Mouse (Mus musculus) stomach, embryonic 16.5 days (tissue): Measurements from ENCODE around the gene Slc22a14. TPM values are rescaled to one million over a fixed set of nuclear protein-coding genes. Genes with fewer than 3 reads are reported as not detected.

ENCODE experiments used
- ATAC-seq: fragments of 200-750 bp; cut with Nextera tagmentation; 2 replicates; pipeline ENCODE4 v1.8.0; 2017; ENCODE audit warnings: moderate number of reproducible peaks, moderate TSS enrichment; ENCODE audit not compliant: insufficient read depth, low FRiP score
- H3K27ac ChIP-seq: fragments of 300-500 bp; sonication (generic); 2 replicates; pipeline ENCODE4 v1.5.1; 2014; ENCODE audit warnings: low read length
- H3K27me3 ChIP-seq: fragments of 300-500 bp; sonication (generic); 2 replicates; pipeline ENCODE4 v1.6.1; 2014; ENCODE audit warnings: low read length, control low read depth, mixed read lengths; ENCODE audit not compliant: control insufficient read depth, insufficient read depth
- H3K36me3 ChIP-seq: fragments of 300-500 bp; sonication (generic); 2 replicates; pipeline ENCODE4 v1.6.1; 2014; ENCODE audit warnings: low read length; ENCODE audit not compliant: control insufficient read depth, insufficient read depth
- H3K4me1 ChIP-seq: fragments of 300-500 bp; sonication (generic); 2 replicates; pipeline ENCODE4 v1.6.1; 2014; ENCODE audit warnings: low read length, control low read depth, mixed read lengths; ENCODE audit not compliant: control insufficient read depth, insufficient read depth
- H3K4me2 ChIP-seq: fragments of 300-500 bp; sonication (generic); 2 replicates; pipeline ENCODE4 v1.6.1; 2014; ENCODE audit warnings: low read depth, low read length, mixed read lengths
- H3K4me3 ChIP-seq: fragments of 300-500 bp; sonication (generic); replicated peaks from 2 replicates; pipeline ENCODE4 v1.5.1; 2014; ENCODE audit warnings: mild to moderate bottlenecking, low read length
- H3K9ac ChIP-seq: fragments of 300-500 bp; sonication (generic); 2 replicates; pipeline ENCODE4 v1.6.1; 2014; ENCODE audit warnings: low read length
- H3K9me3 ChIP-seq: fragments of 300-500 bp; sonication (generic); replicated peaks from 2 replicates; pipeline ENCODE4 v1.6.1; 2016; ENCODE audit warnings: low read length, control low read depth; ENCODE audit not compliant: control insufficient read depth
- WGBS: fragments of 180-500 bp; shearing (Covaris S2); extraction: QIAGEN DNeasy Blood & Tissue Kit; methylation state at CpG from one replicate; pipeline ENCODE4 v1.1.7; 2014; 5-methylcytosine and 5-hydroxymethylcytosine counted together
- polyA plus RNA-seq: library from polyadenylated mRNA; unstranded; fragments of >200 nt; fragmentation: Nextera tagmentation; extraction: Ambion mirVana; gene quantifications from 2 replicates; pipeline ENCODE4 v1.2.1, GENCODE M21; 2015

Slc22a14 gene
- polyA plus RNA-seq, 1 experiment from 2014 or later: not detected

GRCm38 (mm10) chr9:119321392-119322229 is 43.7 kb downstream of the Slc22a14 start:
- H3K4me3 ChIP-seq: peak overlapping the region; percentile 78
- peak overlapping the region; percentile 85 for H3K27ac ChIP-seq
- peak overlapping the region; percentile 71 for H3K4me2 ChIP-seq
- H3K27me3 ChIP-seq: no peaks in the 10 kb centered on the region
- no peaks in the 10 kb centered on the region for H3K9me3 ChIP-seq
- no peaks in the 10 kb centered on the region for H3K4me1 ChIP-seq
- under 1% methylated on average over 59 of the region's 59 CpGs for WGBS
- ATAC-seq: no peak
- no peaks in the 10 kb centered on the region for H3K36me3 ChIP-seq
- peak overlapping the region; percentile 85 for H3K9ac ChIP-seq

DNA sequence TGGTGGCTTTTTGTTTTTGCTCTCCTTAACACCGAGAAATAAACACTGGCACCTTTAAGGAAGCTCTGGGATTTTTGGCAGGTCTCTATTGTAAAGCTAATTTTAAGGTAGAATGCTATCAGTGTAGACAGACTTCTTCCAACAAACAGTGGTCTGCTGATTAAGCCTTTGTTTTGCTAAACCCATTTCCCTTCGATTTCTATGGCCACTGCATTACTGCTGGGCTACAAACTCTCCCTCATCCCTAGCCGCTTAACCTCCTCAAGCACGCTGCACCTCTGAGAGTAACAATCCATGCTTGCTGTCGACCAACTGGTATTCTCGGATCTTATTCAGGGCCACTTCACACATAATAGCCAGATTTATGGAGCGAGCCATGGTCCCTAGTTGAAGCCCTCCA is 44.4 kb downstream of the Slc22a14 start:
- Histone ChIP-seq H3K27me3 (no peaks in the 10 kb centered on the region), H3K27ac (no peak overlapping the region), H3K4me3 (peak overlapping the region; percentile 78), H3K4me1 (no peaks in the 10 kb centered on the region), H3K9ac (peak overlapping the region; percentile 85), H3K4me2 (peak overlapping the region; percentile 71), H3K36me3 (no peaks in the 10 kb centered on the region), H3K9me3 (no peaks in the 10 kb centered on the region)
- WGBS: 13% methylated on average over 7 of the region's 7 CpGs
- ATAC-seq: no peak

GRCm38 (mm10) chr9:119320446-119320845 is 44.9 kb downstream of the Slc22a14 start:
- Histone ChIP-seq H3K36me3 (no peaks in the 10 kb centered on the region), H3K9ac (0 out of 2 replicates have a peak overlapping the region, but pooled peaks have one; percentile 85), H3K4me3 (no peak overlapping the region)

GRCm38 (mm10) chr9:119318891-119319290 is 46.5 kb downstream of the Slc22a14 start:
- Histone ChIP-seq H3K27ac (no peak overlapping the region), H3K9me3 (no peaks in the 10 kb centered on the region), H3K27me3 (no peaks in the 10 kb centered on the region), H3K4me3 (no peak overlapping the region), H3K9ac (no peak overlapping the region), H3K4me2 (no peak overlapping the region), H3K36me3 (no peaks in the 10 kb centered on the region), H3K4me1 (no peaks in the 10 kb centered on the region)
- ATAC-seq: no peak
- 76% methylated on average over 1 of the region's 1 CpGs for WGBS

More at GRCm38 (mm10) chr9:119320446-119320845, 44.9 kb downstream of the Slc22a14 start:
- H3K4me1 ChIP-seq: no peaks in the 10 kb centered on the region
- H3K4me2 ChIP-seq: peak overlapping the region; percentile 71
- no peak overlapping the region for H3K27ac ChIP-seq
- no peaks in the 10 kb centered on the region for H3K27me3 ChIP-seq
- 71% methylated on average over 7 of the region's 7 CpGs for WGBS
- no peak for ATAC-seq
- H3K9me3 ChIP-seq: no peaks in the 10 kb centered on the region

DNA sequence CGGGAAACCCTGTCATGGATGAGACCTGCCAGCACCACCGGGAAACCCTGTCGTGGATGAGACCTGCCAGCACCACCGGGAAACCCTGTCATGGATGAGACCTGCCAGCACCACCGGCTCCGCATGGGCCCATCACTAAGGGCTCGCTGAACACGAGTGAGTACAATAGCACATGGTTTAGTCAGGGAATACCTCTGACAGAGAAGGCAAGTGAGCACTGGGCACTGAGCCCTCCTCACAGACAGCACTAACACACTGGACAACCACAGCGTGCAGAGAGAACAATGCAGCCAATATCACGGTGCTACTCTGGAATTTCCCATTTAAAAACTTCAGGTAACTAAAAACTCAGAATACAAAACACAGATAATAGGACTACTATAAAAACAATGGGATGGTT is 52.3 kb downstream of the Slc22a14 start:
- H3K4me1 ChIP-seq: no peaks in the 10 kb centered on the region
- no peak overlapping the region for H3K27ac ChIP-seq
- H3K27me3 ChIP-seq: no peaks in the 10 kb centered on the region
- ATAC-seq: no peak
- no peaks in the 10 kb centered on the region for H3K36me3 ChIP-seq
- no peak overlapping the region for H3K4me2 ChIP-seq
- H3K4me3 ChIP-seq: no peak overlapping the region
- 88% methylated on average over 10 of the region's 10 CpGs for WGBS
- no peaks in the 10 kb centered on the region for H3K9me3 ChIP-seq
- H3K9ac ChIP-seq: no peak overlapping the region

- Histone ChIP-seq H3K4me3 (no peak overlapping the region), H3K9ac (no peak overlapping the region), H3K9me3 (no peaks in the 10 kb centered on the region), H3K36me3 (no peaks in the 10 kb centered on the region), H3K27me3 (no peaks in the 10 kb centered on the region), H3K27ac (no peak overlapping the region), H3K4me2 (no peak overlapping the region), H3K4me1 (no peaks in the 10 kb centered on the region)
- 77% methylated on average over 1 of the region's 1 CpGs for WGBS
- ATAC-seq: no peak
Measured at GRCm38 (mm10) chr9:119309067-119309466, 56.3 kb downstream of the Slc22a14 start.

DNA sequence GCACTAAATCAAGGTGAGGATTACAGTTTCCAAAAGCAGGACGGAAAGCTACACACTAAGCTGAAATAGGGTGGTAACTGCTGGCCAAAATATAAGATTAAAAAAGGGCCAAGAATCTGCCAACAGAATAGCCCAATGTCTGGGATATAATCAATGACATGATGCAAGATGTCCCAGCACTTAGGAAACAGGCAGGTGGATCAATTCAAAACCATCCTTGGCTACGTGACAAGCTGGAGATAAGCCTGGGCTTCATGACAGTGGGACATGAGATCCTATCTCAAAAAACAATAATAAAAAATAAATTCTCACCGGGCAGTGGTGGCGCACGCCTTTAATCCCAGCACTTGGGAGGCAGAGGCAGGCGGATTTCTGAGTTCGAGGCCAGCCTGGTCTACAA is 59.5 kb downstream of the Slc22a14 start:
- no peak for ATAC-seq
- H3K27me3 ChIP-seq: no peaks in the 10 kb centered on the region
- no peak overlapping the region for H3K4me3 ChIP-seq
- WGBS: 86% methylated on average over 7 of the region's 7 CpGs
- H3K4me2 ChIP-seq: no peak overlapping the region
- no peak overlapping the region for H3K27ac ChIP-seq
- H3K9ac ChIP-seq: no peak overlapping the region
- H3K4me1 ChIP-seq: no peaks in the 10 kb centered on the region
- H3K36me3 ChIP-seq: 0 out of 2 replicates have a peak, but pooled peaks cover 4% of the 10 kb centered on the region
- no peaks in the 10 kb centered on the region for H3K9me3 ChIP-seq

- Histone ChIP-seq H3K27ac (no peak overlapping the region), H3K4me2 (no peak overlapping the region), H3K36me3 (0 out of 2 replicates have a peak, but pooled peaks cover 4% of the 10 kb centered on the region), H3K27me3 (no peaks in the 10 kb centered on the region), H3K9ac (no peak overlapping the region), H3K4me3 (no peak overlapping the region), H3K9me3 (no peaks in the 10 kb centered on the region), H3K4me1 (no peaks in the 10 kb centered on the region)
- no peak for ATAC-seq
- 82% methylated on average over 3 of the region's 3 CpGs for WGBS
Measured at GRCm38 (mm10) chr9:119298563-119298962, 66.8 kb downstream of the Slc22a14 start.

GRCm38 (mm10) chr9:119297696-119298095 is 67.7 kb downstream of the Slc22a14 start:
- 78% methylated on average over 6 of the region's 6 CpGs for WGBS

More at GRCm38 (mm10) chr9:119297696-119298095, 67.7 kb downstream of the Slc22a14 start:
- no peaks in the 10 kb centered on the region for H3K27me3 ChIP-seq
- H3K4me3 ChIP-seq: no peak overlapping the region
- H3K4me1 ChIP-seq: no peaks in the 10 kb centered on the region
- no peak overlapping the region for H3K9ac ChIP-seq
- ATAC-seq: no peak
- 0 out of 2 replicates have a peak, but pooled peaks cover 4% of the 10 kb centered on the region for H3K36me3 ChIP-seq
- H3K9me3 ChIP-seq: no peaks in the 10 kb centered on the region
- H3K27ac ChIP-seq: no peak overlapping the region
- H3K4me2 ChIP-seq: no peak overlapping the region
